Mouse (Mus musculus): ENCODE results near the gene Zfp874b. TPM values are rescaled to one million over a fixed set of nuclear protein-coding genes. Genes with fewer than 3 reads are reported as not detected.
A peak's percentile ranks its signal among the peaks of the same experiment; 100 is the strongest.
"Not testable (repeated sequence)": the region's sequence is repeated elsewhere in the genome, so short reads cannot be mapped to it uniquely, and the experiment has no call there.

The Zfp874b gene
- polyA plus RNA-seq, 1 experiment from 2014 or later: 1.7 TPM

GRCm38 (mm10) chr13:67481528-67481927, 2.5 kb downstream of the Zfp874b start:
- Histone ChIP-seq H3K27me3 (ENCODE audit: control insufficient read depth, insufficient read depth, low read length) (no peaks in the 10 kb centered on the region), H3K4me1 (ENCODE audit: control insufficient read depth, insufficient read depth, low read length) (no peaks in the 10 kb centered on the region), H3K4me3 (ENCODE audit: low read depth, low read length) (no peak overlapping the region), H3K9ac (ENCODE audit: low read length) (no peak overlapping the region), H3K27ac (replicated peaks; ENCODE audit: low read depth, low read length) (no peak overlapping the region), H3K4me2 (ENCODE audit: low read depth, severe bottlenecking) (no peak overlapping the region), H3K36me3 (ENCODE audit: control insufficient read depth, insufficient read depth, low read length) (no peaks in the 10 kb centered on the region), H3K9me3 (ENCODE audit: control insufficient read depth, low read length) (no peaks in the 10 kb centered on the region)
- no peak for DNase-seq (ENCODE audit: low spot score)
- WGBS: 71% methylated on average over 4 of the region's 4 CpGs
- no peak for ATAC-seq (ENCODE audit: insufficient number of reproducible peaks, low FRiP score, low TSS enrichment, low read depth)

GRCm38 (mm10) chr13:67469274-67469673, 14.8 kb downstream of the Zfp874b start:
- ATAC-seq (ENCODE audit: insufficient number of reproducible peaks, low FRiP score, low TSS enrichment, low read depth): no peak
- 86% methylated on average over 3 of the region's 3 CpGs for WGBS
- Histone ChIP-seq H3K4me1 (ENCODE audit: control insufficient read depth, insufficient read depth, low read length) (no peaks in the 10 kb centered on the region), H3K9me3 (ENCODE audit: control insufficient read depth, low read length) (no peaks in the 10 kb centered on the region), H3K9ac (ENCODE audit: low read length) (no peak overlapping the region), H3K27ac (replicated peaks; ENCODE audit: low read depth, low read length) (no peak overlapping the region), H3K4me3 (ENCODE audit: low read depth, low read length) (no peak overlapping the region), H3K27me3 (ENCODE audit: control insufficient read depth, insufficient read depth, low read length) (no peaks in the 10 kb centered on the region), H3K4me2 (ENCODE audit: low read depth, severe bottlenecking) (no peak overlapping the region), H3K36me3 (ENCODE audit: control insufficient read depth, insufficient read depth, low read length) (peaks cover 3% of the 10 kb centered on the region; the same call in 1 of the 2 replicates)
- DNase-seq (ENCODE audit: low spot score): no peak

GRCm38 (mm10) chr13:67463506-67464185, 20.4 kb downstream of the Zfp874b start:
- not testable (repeated sequence) for H3K36me3 ChIP-seq (ENCODE audit: control insufficient read depth, insufficient read depth, low read length); H3K4me1 ChIP-seq (ENCODE audit: control insufficient read depth, insufficient read depth, low read length); H3K27ac ChIP-seq (replicated peaks; ENCODE audit: low read depth, low read length); H3K27me3 ChIP-seq (ENCODE audit: control insufficient read depth, insufficient read depth, low read length); H3K9me3 ChIP-seq (ENCODE audit: control insufficient read depth, low read length); H3K4me2 ChIP-seq (ENCODE audit: low read depth, severe bottlenecking); ATAC-seq (ENCODE audit: insufficient number of reproducible peaks, low FRiP score, low TSS enrichment, low read depth); H3K9ac ChIP-seq (ENCODE audit: low read length); DNase-seq (ENCODE audit: low spot score); H3K4me3 ChIP-seq (ENCODE audit: low read depth, low read length)
- 89% methylated on average over 2 of the region's 5 CpGs for WGBS

GRCm38 (mm10) chr13:67452021-67452309, 32.1 kb downstream of the Zfp874b start:
- WGBS: 6% methylated on average over 3 of the region's 3 CpGs
- Histone ChIP-seq H3K36me3 (ENCODE audit: control insufficient read depth, insufficient read depth, low read length) (no peaks in the 10 kb centered on the region), H3K9ac (ENCODE audit: low read length) (peak overlapping the region; percentile 38; the same call in 1 of the 2 replicates), H3K27me3 (ENCODE audit: control insufficient read depth, insufficient read depth, low read length) (no peaks in the 10 kb centered on the region), H3K4me2 (ENCODE audit: low read depth, severe bottlenecking) (peak overlapping the region; percentile 57), H3K27ac (replicated peaks; ENCODE audit: low read depth, low read length) (no peak overlapping the region), H3K4me1 (ENCODE audit: control insufficient read depth, insufficient read depth, low read length) (no peaks in the 10 kb centered on the region), H3K9me3 (ENCODE audit: control insufficient read depth, low read length) (no peaks in the 10 kb centered on the region), H3K4me3 (ENCODE audit: low read depth, low read length) (peak overlapping the region; percentile 53)
- no peak for ATAC-seq (ENCODE audit: insufficient number of reproducible peaks, low FRiP score, low TSS enrichment, low read depth)
- DNase-seq (ENCODE audit: low spot score): peak; percentile 34

- Histone ChIP-seq H3K4me1 (ENCODE audit: control insufficient read depth, insufficient read depth, low read length) (no peaks in the 10 kb centered on the region), H3K27ac (replicated peaks; ENCODE audit: low read depth, low read length) (no peak within 1 kb of the TSS), H3K27me3 (ENCODE audit: control insufficient read depth, insufficient read depth, low read length) (no peaks in the 10 kb centered on the region), H3K36me3 (ENCODE audit: control insufficient read depth, insufficient read depth, low read length) (no peaks in the 10 kb centered on the region), H3K9ac (ENCODE audit: low read length) (peak within 1 kb of the TSS; percentile 56), H3K4me3 (ENCODE audit: low read depth, low read length) (peak within 1 kb of the TSS; percentile 53), H3K9me3 (ENCODE audit: control insufficient read depth, low read length) (no peaks in the 10 kb centered on the region), H3K4me2 (ENCODE audit: low read depth, severe bottlenecking) (peak within 1 kb of the TSS; percentile 57)
- DNase-seq (ENCODE audit: low spot score) (peak; percentile 84), ATAC-seq (ENCODE audit: insufficient number of reproducible peaks, low FRiP score, low TSS enrichment, low read depth) (peak; percentile 91)
- WGBS: 1% methylated on average over 20 of the region's 20 CpGs
Observed at GRCm38 (mm10) chr13:67451172-67452020, 32.7 kb downstream of the Zfp874b start, which contains the start of gene Zfp874a. Gene Zfp874a (minus strand): TSS chr13:67451624.

GRCm38 (mm10) chr13:67437095-67437494, 47.0 kb downstream of the Zfp874b start:
- not testable (repeated sequence) for ATAC-seq (ENCODE audit: insufficient number of reproducible peaks, low FRiP score, low TSS enrichment, low read depth); H3K9me3 ChIP-seq (ENCODE audit: control insufficient read depth, low read length); H3K27me3 ChIP-seq (ENCODE audit: control insufficient read depth, insufficient read depth, low read length); H3K4me2 ChIP-seq (ENCODE audit: low read depth, severe bottlenecking); H3K4me1 ChIP-seq (ENCODE audit: control insufficient read depth, insufficient read depth, low read length); H3K27ac ChIP-seq (replicated peaks; ENCODE audit: low read depth, low read length); H3K36me3 ChIP-seq (ENCODE audit: control insufficient read depth, insufficient read depth, low read length); H3K4me3 ChIP-seq (ENCODE audit: low read depth, low read length); DNase-seq (ENCODE audit: low spot score); H3K9ac ChIP-seq (ENCODE audit: low read length)
- 90% methylated on average over 1 of the region's 3 CpGs for WGBS

GRCm38 (mm10) chr13:67428116-67428515, 55.9 kb downstream of the Zfp874b start:
- WGBS: 84% methylated on average over 3 of the region's 3 CpGs
- DNase-seq (ENCODE audit: low spot score): no peak
- no peaks in the 10 kb centered on the region for H3K36me3 ChIP-seq (ENCODE audit: control insufficient read depth, insufficient read depth, low read length)
- H3K9me3 ChIP-seq (ENCODE audit: control insufficient read depth, low read length): no peaks in the 10 kb centered on the region
- no peak overlapping the region for H3K27ac ChIP-seq (replicated peaks; ENCODE audit: low read depth, low read length)
- no peaks in the 10 kb centered on the region for H3K27me3 ChIP-seq (ENCODE audit: control insufficient read depth, insufficient read depth, low read length)
- no peak overlapping the region for H3K4me3 ChIP-seq (ENCODE audit: low read depth, low read length)
- H3K4me1 ChIP-seq (ENCODE audit: control insufficient read depth, insufficient read depth, low read length): no peaks in the 10 kb centered on the region
- H3K4me2 ChIP-seq (ENCODE audit: low read depth, severe bottlenecking): no peak overlapping the region
- H3K9ac ChIP-seq (ENCODE audit: low read length): no peak overlapping the region
- ATAC-seq (ENCODE audit: insufficient number of reproducible peaks, low FRiP score, low TSS enrichment, low read depth): no peak

- ATAC-seq (ENCODE audit: insufficient number of reproducible peaks, low FRiP score, low TSS enrichment, low read depth); H3K4me3 ChIP-seq (ENCODE audit: low read depth, low read length); H3K4me1 ChIP-seq (ENCODE audit: control insufficient read depth, insufficient read depth, low read length): not testable (repeated sequence)
Observed at GRCm38 (mm10) chr13:67425699-67426098, 58.4 kb downstream of the Zfp874b start.

More at GRCm38 (mm10) chr13:67425699-67426098, 58.4 kb downstream of the Zfp874b start:
- not testable (repeated sequence) for H3K9ac ChIP-seq (ENCODE audit: low read length); H3K9me3 ChIP-seq (ENCODE audit: control insufficient read depth, low read length); H3K27ac ChIP-seq (replicated peaks; ENCODE audit: low read depth, low read length); DNase-seq (ENCODE audit: low spot score); H3K4me2 ChIP-seq (ENCODE audit: low read depth, severe bottlenecking); H3K27me3 ChIP-seq (ENCODE audit: control insufficient read depth, insufficient read depth, low read length); H3K36me3 ChIP-seq (ENCODE audit: control insufficient read depth, insufficient read depth, low read length)
